Mouse (Mus musculus): Measurements from ENCODE around the gene Grin2a.

Gene Grin2a

GRCm38 (mm10) chr16:9994951-9995813, at the start of gene Grin2a:
TSS of gene Grin2a (minus strand) at chr16:9995560.
- DNase-seq (ENCODE audit: low read depth, low spot score), result no peak

GRCm38 (mm10) chr16:10035582-10036215, 40.3 kb upstream of the Grin2a start:
- DNase-seq (ENCODE audit: low read depth, low spot score), result no peak

GRCm38 (mm10) chr16:10033416-10033979, 38.1 kb upstream of the Grin2a start:
- no peak for DNase-seq (ENCODE audit: low read depth, low spot score)

- DNase-seq (ENCODE audit: low read depth, low spot score), result no peak
Observed at GRCm38 (mm10) chr16:10031891-10032290, 36.5 kb upstream of the Grin2a start.

GRCm38 (mm10) chr16:10026741-10027140, 31.4 kb upstream of the Grin2a start:
- no peak for DNase-seq (ENCODE audit: low read depth, low spot score)

GRCm38 (mm10) chr16:10009743-10010142, 14.4 kb upstream of the Grin2a start:
- no peak for DNase-seq (ENCODE audit: low read depth, low spot score)

GRCm38 (mm10) chr16:10005606-10006005, 10.2 kb upstream of the Grin2a start:
- DNase-seq (ENCODE audit: low read depth, low spot score), result no peak

GRCm38 (mm10) chr16:10004096-10004495, 8.7 kb upstream of the Grin2a start:
- no peak for DNase-seq (ENCODE audit: low read depth, low spot score)

- no peak for DNase-seq (ENCODE audit: low read depth, low spot score)
Observed at GRCm38 (mm10) chr16:10003001-10003400, 7.6 kb upstream of the Grin2a start.

- DNase-seq (ENCODE audit: low read depth, low spot score), result no peak
Observed at GRCm38 (mm10) chr16:10001601-10002000, 6.2 kb upstream of the Grin2a start.

- no peak for DNase-seq (ENCODE audit: low read depth, low spot score)
Observed at GRCm38 (mm10) chr16:9999926-10000325, 4.6 kb upstream of the Grin2a start.

- no peak for DNase-seq (ENCODE audit: low read depth, low spot score)
Observed at GRCm38 (mm10) chr16:9997931-9998330, 2.6 kb upstream of the Grin2a start.

- no peak for DNase-seq (ENCODE audit: low read depth, low spot score)
Observed at GRCm38 (mm10) chr16:9995814-9996210, 452 bp upstream of the Grin2a start.

GRCm38 (mm10) chr16:9994041-9994950, 1.1 kb downstream of the Grin2a start:
- DNase-seq (ENCODE audit: low read depth, low spot score), result no peak

- DNase-seq (ENCODE audit: low read depth, low spot score), result no peak
Observed at GRCm38 (mm10) chr16:9993255-9994040, 1.9 kb downstream of the Grin2a start.

- no peak for DNase-seq (ENCODE audit: low read depth, low spot score)
Observed at GRCm38 (mm10) chr16:9992773-9993221, 2.6 kb downstream of the Grin2a start.

GRCm38 (mm10) chr16:9992076-9992772, 3.1 kb downstream of the Grin2a start:
- no peak for DNase-seq (ENCODE audit: low read depth, low spot score)

- no peak for DNase-seq (ENCODE audit: low read depth, low spot score)
Observed at GRCm38 (mm10) chr16:9985041-9985440, 10.3 kb downstream of the Grin2a start.

GRCm38 (mm10) chr16:9980641-9981040, 14.7 kb downstream of the Grin2a start:
- DNase-seq (ENCODE audit: low read depth, low spot score), result no peak

- DNase-seq (ENCODE audit: low read depth, low spot score), result no peak
Observed at GRCm38 (mm10) chr16:9978173-9978572, 17.2 kb downstream of the Grin2a start.

Measured in 3T3-L1 (cell line).